Mouse (Mus musculus) heart, postnatal 0 days (tissue): Measurements from ENCODE around the gene Pde4d.

Experiments
- CTCF ChIP-seq: IDR thresholded peaks from 2 replicates; pipeline ENCODE4 v1.5.1; 2016; ENCODE audit warnings: antibody characterized with exemption, control low read depth, low read depth
- EP300 ChIP-seq: IDR thresholded peaks from 2 replicates; pipeline ENCODE4 v1.6.1; 2016; ENCODE audit warnings: antibody characterized with exemption, low read depth

DNA sequence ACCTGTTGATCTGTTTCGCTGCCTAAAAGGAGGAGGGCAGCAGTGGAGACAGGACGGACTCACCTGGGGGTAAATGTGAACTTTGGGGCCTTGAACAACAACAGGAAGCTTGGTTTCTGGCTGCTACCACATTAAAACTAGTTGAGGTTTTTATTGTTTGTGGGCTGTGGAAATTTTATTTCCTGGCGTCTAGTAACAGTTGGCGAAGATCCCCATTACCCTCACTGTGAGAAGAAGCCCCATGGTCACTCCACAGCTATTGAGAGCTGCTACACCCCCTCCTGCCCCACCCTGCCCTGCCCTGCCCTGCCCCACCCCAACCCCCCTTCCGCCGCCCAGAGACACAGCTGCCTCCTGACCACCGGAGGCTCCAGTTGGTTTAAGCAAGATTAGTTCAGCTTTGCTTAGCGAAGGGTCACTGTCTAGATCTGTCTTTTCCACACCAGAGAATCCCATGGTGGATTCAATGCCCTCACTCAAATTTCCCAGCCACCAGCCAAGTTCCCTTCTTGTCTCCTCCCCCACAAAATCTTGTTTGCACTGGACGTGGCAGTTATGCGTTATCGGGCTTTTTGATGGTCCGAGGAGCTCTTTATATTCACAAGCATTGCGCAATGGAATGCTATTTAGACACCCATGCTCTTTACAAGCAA, 780.7 kb downstream of the Pde4d start:
- TF ChIP-seq CTCF (no peak), EP300 (no peak)
